Mouse (Mus musculus): ENCODE measurements at regions not wholly inside any gene's neighbourhood (a gene's known extent, or its start where the extent isn't known, plus 50 kb on each side); places are given as distances from the start of the nearest gene placed in this dataset.

GRCm38 (mm10) chr5:84934369-84934768, 517.2 kb upstream of the Epha5 start:
- DNase-seq: no peak

DNA sequence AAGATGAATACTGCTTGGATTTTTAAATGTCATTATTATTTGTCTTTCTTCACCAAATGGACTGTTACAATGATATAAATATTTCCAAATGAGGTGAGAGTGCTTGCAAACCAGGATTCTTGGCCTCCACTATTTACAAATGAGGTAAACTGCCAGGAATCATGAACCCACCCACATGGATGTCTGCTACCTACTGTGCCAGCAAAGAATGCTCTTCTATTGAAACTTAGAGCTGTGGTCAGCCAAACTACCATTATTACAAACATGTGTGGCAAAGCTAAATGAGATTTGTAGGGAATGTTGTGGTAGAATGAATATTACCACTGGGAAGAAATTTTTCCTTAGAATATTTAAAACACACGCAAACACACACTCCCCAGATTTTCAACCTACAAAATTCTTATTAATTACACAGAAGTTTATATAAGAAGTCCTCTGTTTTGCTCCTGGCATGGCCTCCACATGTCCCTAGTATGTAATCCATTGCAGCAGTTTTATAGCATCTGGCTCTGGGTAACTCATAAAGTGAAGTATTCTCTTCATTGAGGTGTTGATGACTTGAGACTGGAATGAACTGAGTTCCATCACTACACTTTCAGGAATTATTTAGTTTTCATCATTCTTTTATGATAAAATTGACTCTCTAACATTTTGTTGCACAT, 500.6 kb upstream of the Epha5 start:
- DNase-seq: no peak

GRCm38 (mm10) chr5:84901669-84902068, 484.5 kb upstream of the Epha5 start:
- DNase-seq: no peak

- no peak for DNase-seq
Measured at GRCm38 (mm10) chr5:84897535-84897934, 480.4 kb upstream of the Epha5 start.

DNA sequence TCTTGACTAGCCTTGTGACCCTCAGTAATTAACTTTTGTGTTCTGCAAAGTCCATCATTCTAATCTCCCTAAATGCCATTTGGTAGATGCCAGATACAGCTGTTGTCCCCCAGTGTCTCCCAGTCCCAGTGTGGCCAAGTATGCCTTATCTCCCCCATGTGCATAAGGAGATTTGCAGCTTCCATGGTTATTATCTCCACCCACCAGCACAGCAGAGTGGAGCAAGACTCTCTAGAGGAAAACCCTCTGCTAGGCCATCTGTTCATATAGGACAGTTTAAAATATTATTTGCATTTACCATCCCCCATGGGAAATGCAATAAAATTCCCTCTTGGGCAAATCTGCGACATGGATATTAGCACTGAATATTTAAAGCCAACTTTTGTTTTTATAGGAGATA, 436.4 kb upstream of the Epha5 start:
- no peak for DNase-seq

GRCm38 (mm10) chr5:84849175-84849574, 432.0 kb upstream of the Epha5 start:
- DNase-seq: no peak

GRCm38 (mm10) chr5:84848765-84849164, 431.6 kb upstream of the Epha5 start:
- no peak for DNase-seq

- DNase-seq: no peak
Measured at GRCm38 (mm10) chr5:84811460-84811859, 394.3 kb upstream of the Epha5 start.

DNA sequence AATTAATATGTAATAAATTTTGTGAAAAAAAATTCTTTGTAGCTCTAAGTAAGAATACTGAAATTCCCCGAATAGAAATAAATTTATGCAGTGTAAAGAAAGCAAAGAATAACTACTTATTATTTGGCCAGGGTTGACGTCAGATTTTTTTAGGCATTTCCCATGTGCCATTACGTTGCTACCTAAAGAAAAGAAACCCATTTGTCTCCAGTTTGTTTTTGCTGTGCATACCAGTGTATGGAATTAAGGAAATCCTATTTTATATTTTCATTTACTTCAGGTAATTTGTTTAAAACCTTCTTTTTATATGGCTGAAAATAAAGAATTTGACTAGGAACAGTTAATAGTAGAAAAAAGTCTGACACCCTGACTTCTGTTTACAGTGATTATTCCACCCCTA, 393.7 kb upstream of the Epha5 start:
- no peak for DNase-seq

DNA sequence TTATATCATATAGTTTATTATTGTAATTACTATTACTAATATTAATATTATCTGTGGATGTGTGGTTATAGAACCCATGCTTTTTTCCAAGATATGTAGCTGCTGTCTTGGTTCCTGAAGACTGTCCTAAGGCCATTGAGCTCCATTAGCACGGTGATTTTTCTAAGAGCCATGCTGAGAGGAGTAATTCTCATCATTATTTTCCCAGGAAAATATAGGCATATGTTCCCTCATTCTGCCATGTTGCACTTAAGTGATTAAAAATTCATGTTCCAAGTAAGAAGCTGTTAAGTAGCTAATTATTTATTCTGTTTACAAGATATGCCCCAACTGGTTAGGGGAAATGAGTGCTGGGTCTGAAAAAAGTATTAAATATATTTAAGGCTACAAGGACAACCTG, 345.4 kb upstream of the Epha5 start:
- no peak for DNase-seq

DNA sequence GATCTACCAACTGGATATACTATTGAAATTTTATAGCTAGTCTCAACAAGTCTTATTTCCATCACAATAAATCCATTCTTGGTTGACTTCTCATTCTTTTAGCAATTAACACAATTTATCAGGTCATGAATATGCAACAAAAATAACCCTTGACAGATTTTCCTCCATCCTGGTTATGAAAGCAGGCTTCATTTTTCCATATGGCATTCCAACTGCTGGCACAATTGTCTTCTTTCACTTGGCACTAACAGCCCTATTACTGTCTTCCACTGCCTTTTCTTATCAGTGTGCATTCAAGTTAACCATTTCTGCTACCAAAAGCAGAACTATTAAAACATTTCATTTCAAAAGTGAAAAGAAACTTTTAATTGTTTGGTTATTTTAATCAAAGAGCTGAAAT, 334.9 kb upstream of the Epha5 start:
- no peak for DNase-seq

- DNase-seq: peak; percentile 89
Measured at GRCm38 (mm10) chr5:84705436-84705835, 288.3 kb upstream of the Epha5 start.

- no peak for DNase-seq
Measured at GRCm38 (mm10) chr5:84690334-84691258, 273.4 kb upstream of the Epha5 start.

- DNase-seq: no peak
Measured at GRCm38 (mm10) chr5:84687534-84687933, 270.4 kb upstream of the Epha5 start.

DNA sequence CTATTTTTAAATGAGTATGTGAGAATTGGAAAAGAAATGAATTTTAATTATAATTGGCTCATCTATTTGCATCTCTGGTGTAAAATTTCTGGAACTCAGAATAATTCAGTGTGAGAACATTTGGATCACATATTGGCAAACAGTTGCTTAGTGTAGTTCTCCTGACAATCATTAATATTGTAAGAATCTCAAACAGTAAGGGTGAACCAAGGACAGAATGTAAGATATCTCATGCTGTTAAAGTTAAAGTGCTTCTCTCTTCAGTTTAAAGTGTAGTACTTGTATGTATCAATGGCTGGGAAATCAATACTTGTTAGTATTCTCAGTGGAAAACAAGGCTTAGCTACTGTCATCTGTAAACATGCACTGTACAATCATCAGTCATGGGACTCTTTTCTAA, 238.0 kb upstream of the Epha5 start:
- DNase-seq: no peak

DNA sequence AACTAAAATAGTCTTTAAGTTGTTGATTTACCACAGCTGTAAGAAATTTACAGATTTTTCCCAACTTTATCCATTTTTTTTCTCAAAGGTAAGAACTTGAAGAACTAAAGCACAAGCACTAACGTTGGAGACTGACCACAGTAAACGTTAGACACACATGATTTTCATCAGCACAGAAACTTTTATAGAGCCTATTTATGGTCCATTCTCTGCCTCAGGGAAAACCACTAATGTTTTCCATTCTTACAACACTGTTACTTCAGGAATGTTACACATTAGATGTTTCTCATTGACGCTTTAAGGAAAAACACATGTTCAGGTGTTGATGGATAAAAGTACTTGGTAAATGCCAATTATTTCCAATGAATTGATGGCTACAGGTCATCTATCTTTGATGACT, 218.3 kb upstream of the Epha5 start:
- DNase-seq: no peak

GRCm38 (mm10) chr5:84632851-84633250, 215.7 kb upstream of the Epha5 start:
- no peak for DNase-seq

GRCm38 (mm10) chr5:84618194-84618593, 201.0 kb upstream of the Epha5 start:
- DNase-seq: no peak

- DNase-seq: no peak
Measured at GRCm38 (mm10) chr5:84608683-84609082, 191.5 kb upstream of the Epha5 start.

- DNase-seq: no peak
Measured at GRCm38 (mm10) chr5:84565311-84565946, 148.2 kb upstream of the Epha5 start.

DNA sequence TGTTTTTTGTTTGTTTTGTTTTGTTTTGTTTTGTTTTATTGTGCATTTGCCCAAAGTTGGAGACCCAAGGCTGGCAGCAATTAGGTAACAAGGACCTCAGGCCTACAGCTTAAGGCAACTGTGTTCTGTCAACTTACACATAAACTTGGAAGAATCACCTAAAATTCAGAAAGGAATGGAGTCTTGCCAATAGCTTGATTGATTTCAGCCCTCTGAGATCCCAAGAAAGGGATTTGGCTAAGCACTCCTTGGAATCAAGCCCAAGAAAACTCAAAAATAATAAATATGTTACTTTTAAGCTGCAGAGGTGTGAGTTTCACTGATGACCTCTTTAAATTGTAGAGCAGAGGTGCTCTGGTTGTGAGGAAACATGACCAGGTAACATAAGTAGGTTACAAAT, 102.7 kb upstream of the Epha5 start:
- DNase-seq: no peak

DNA sequence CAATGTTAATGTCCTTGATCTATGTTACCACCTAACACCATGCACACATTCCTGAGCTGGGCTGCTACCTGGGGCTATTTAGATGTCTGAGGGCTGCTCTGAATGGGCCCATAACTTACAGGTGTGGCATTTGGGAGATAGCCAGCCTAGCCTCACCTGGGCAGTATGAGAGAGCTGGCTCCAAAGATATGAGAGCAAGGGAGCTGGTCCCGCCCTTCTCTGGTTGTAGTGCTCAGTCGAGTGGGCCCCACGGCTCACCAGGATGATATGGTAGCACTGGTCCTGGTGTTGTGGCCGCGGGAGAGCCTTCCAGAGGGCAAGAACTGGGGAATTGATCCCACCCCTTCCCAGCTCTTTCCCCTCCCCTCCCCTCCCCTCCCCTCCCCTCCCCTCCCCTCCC, 93.0 kb upstream of the Epha5 start:
- no peak for DNase-seq

DNA sequence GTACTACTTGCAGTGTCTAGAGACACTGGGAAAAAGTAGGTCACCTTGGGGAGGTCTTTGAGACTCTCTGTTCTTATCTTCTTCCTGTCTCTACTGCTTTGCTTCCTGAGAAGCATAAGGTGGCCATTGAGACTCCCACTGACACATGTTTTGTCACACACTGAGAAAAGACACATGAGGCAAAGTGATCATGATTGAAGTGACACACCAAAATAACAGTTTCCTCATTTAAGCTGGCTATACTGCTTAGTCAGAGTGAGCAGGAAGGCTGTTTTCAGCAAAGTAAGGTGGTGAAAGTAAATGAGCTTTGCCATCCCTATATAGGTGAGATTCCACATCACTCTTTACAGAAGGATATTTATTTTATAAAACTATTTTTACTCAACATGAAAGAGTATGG, 63.8 kb upstream of the Epha5 start:
- DNase-seq: no peak
